Mouse (Mus musculus): ENCODE data around the gene Cbln3. TPM values are rescaled to one million over a fixed set of nuclear protein-coding genes. Genes with fewer than 3 reads are reported as not detected.
A peak's percentile ranks its signal among the peaks of the same experiment; 100 is the strongest.

Gene Cbln3
- total and polyA plus RNA-seq, 3 experiments, result 0.17 to 0.26 (median 0.24) TPM

DNA sequence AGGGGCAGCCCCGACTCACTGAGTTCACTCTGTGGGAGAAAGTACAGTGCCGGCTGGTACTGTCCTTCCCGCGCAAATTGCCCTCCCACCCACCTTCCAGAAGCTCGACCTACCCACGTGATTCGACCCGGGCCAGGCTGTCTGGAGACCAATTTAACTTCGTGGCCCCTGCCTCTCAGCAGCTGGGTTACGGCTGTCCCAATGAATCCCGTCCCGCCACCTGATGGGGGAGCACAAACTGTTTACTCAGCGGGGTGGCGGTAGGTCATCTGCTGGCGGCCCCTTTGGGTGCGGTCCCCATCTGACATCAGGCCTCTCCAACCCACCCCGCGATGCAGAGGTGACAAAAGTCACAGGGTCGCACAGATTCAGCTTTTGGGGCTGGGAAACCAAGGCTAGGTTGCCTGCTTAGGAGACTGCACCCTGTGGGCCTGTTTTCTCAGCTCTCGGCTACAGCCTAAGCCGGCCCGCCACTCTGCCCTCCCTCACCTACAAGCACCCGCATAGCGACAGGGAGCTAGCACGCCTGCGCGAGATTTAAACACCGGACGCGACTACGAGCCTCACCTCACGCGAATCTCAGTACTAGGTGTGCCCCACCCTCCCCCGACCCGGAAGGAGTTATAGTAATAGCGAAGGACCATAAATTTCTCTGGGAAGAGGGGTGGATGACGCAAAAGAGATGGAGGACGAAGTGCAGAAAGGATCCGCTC is 15.7 kb upstream of the Cbln3 start, which contains the start of gene Sdr39u1 (continued):
- TF ChIP-seq CHD2 (IDR thresholded peaks at IDR 0.05; ENCODE audit: low read length), result peak; percentile 97

DNA sequence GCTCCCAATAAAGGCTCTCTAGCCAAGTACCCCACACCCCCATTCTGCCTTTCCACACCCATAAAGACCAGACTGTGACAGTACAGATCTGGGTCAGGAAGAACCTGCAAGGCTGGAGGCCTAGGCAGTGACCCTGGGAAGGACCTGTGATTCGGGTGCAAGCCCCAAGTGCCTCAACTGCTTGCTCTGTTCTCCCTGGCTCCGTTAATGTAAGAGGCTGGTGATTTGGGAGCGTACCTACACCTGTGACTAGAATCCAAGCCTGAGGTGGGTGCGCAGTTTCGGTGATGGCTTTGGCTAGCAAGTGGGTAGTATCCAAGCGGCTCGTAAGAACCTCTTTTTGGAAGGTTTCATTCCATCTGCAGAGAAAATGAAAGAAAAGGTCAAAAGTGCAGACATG is 14.8 kb upstream of the Cbln3 start:
- H3K27ac ChIP-seq (ENCODE audit: insufficient read depth, low read depth), result peak overlapping the region; percentile 89; the same call in 1 of the 2 replicates
- H3K9ac ChIP-seq (ENCODE audit: insufficient read depth, low read depth), result peak overlapping the region; percentile 92; the same call in 1 of the 2 replicates
- TF ChIP-seq POLR2AphosphoS2 (IDR thresholded peaks at IDR 0.05; ENCODE audit: low read depth, low read length), result peak; percentile 64
- no peak for TF ChIP-seq CHD2 (IDR thresholded peaks at IDR 0.05; ENCODE audit: low read length)
- TF ChIP-seq CTCF (conservative IDR thresholded peaks at IDR 0.05 in 1 of 2, IDR thresholded peaks at IDR 0.05 in 1 of 2; ENCODE audit: low read depth in 2 of 2, low read length in 2 of 2), result no peak
- peak overlapping the region; percentile 67 for H3K4me2 ChIP-seq (ENCODE audit: insufficient read depth, low read depth, poor library complexity, severe bottlenecking)
- H3K4me1 ChIP-seq (ENCODE audit: control insufficient read depth in 1 of 2, insufficient read depth in 2 of 2), result peaks cover 13 to 29% of the 10 kb centered on the region in 2 experiments; a peak in 3 of 4 replicates
- H3K4me3 ChIP-seq (replicated peaks in 1 of 3; ENCODE audit: low read depth in 2 of 3, low read length in 2 of 3, poor library complexity in 1 of 3), result peak overlapping the region in 2 of 3 experiments; percentile 73
- no peaks in the 10 kb centered on the region for H3K9me3 ChIP-seq (replicated peaks; ENCODE audit: low read length)
- H3K36me3 ChIP-seq (replicated peaks in 1 of 2; ENCODE audit: control insufficient read depth in 1 of 2, insufficient read depth in 1 of 2, low read length in 1 of 2), result peaks cover 42 to 51% of the 10 kb centered on the region in 2 experiments
- no peak for DNase-seq (ENCODE audit: extremely low read depth)
- no peaks in the 10 kb centered on the region for H3K27me3 ChIP-seq (replicated peaks)
- in situ Hi-C loops (cut with MboI; ENCODE audit: low pct_ligation_motif_present, low pct_unique_long_range_greater_than_20kb, low sequenced_read_pairs) (no loop called here), dilution Hi-C loops (cut with MboI; ENCODE audit: extremely low pct_ligation_motif_present, extremely low pct_unique_long_range_greater_than_20kb, low sequenced_read_pairs) (no loop called here)
- H3K79me2 ChIP-seq (replicated peaks; ENCODE audit: control insufficient read depth, extremely low read depth, insufficient read depth, poor library complexity, severe bottlenecking), result no peaks in the 10 kb centered on the region

DNA sequence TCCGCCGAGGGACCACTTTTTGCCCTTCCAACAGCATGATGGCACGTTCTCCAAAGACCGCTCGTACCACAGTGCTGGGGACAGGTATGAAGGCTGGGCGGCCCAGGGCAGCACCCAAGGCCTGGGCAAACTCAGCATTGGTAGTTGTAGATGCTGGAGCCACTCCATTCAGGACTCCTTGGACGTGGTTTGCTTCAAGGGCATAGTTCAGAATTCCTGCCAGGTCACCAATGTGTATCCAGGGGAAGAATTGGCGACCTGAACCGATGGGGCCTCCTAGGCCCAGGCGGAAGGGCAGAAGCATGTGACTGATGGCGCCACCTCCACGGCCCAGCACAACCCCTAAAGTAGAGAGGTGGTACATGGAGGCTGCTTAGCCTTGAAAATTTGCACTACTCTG is 13.5 kb upstream of the Cbln3 start:
- Histone ChIP-seq H3K9me3 (replicated peaks; ENCODE audit: low read length) (no peaks in the 10 kb centered on the region), H3K36me3 (replicated peaks in 1 of 2; ENCODE audit: control insufficient read depth in 1 of 2, insufficient read depth in 1 of 2, low read length in 1 of 2) (peaks cover 52 to 63% of the 10 kb centered on the region in 2 experiments)
- TF ChIP-seq NELFE (IDR thresholded peaks at IDR 0.05; ENCODE audit: low read depth, low read length) (no peak), MAX (IDR thresholded peaks at IDR 0.05; ENCODE audit: low read length) (no peak), CHD1 (IDR thresholded peaks at IDR 0.05; ENCODE audit: low read depth, low read length) (no peak), ZC3H11A (IDR thresholded peaks at IDR 0.05; ENCODE audit: low read depth, low read length) (no peak), TCF12 (IDR thresholded peaks at IDR 0.05; ENCODE audit: low read depth, low read length) (no peak), ZNF384 (IDR thresholded peaks at IDR 0.05; ENCODE audit: low read depth, low read length) (no peak), POLR2A (IDR thresholded peaks at IDR 0.05; ENCODE audit: low read depth, low read length) (no peak), USF2 (conservative IDR thresholded peaks at IDR 0.05; ENCODE audit: low read depth, low read length) (no peak), ZKSCAN1 (IDR thresholded peaks at IDR 0.05; ENCODE audit: borderline replicate concordance, low read depth, low read length) (no peak), SIN3A (IDR thresholded peaks at IDR 0.05; ENCODE audit: low read length) (no peak), GABPA (IDR thresholded peaks at IDR 0.05; ENCODE audit: insufficient replicate concordance, low read depth, low read length) (no peak), RCOR1 (conservative IDR thresholded peaks at IDR 0.05; ENCODE audit: low read depth, low read length) (no peak), UBTF (IDR thresholded peaks at IDR 0.05; ENCODE audit: low read depth, low read length) (no peak), POLR2AphosphoS2 (IDR thresholded peaks at IDR 0.05; ENCODE audit: low read depth, low read length) (no peak), MXI1 (IDR thresholded peaks at IDR 0.05; ENCODE audit: low read depth, low read length) (no peak), MEF2A (IDR thresholded peaks at IDR 0.05; ENCODE audit: borderline replicate concordance, low read depth, low read length) (no peak), BHLHE40 (IDR thresholded peaks at IDR 0.05; ENCODE audit: low read depth, low read length) (no peak), KAT2A (IDR thresholded peaks at IDR 0.05; ENCODE audit: insufficient replicate concordance, low read length) (no peak), CTCF (conservative IDR thresholded peaks at IDR 0.05 in 1 of 2, IDR thresholded peaks at IDR 0.05 in 1 of 2; ENCODE audit: low read depth in 2 of 2, low read length in 2 of 2) (no peak), HCFC1 (IDR thresholded peaks at IDR 0.05; ENCODE audit: low read depth, low read length) (no peak)

More for the DNA sequence above, 13.5 kb upstream of the Cbln3 start:
- Histone ChIP-seq H3K9ac (ENCODE audit: insufficient read depth, low read depth) (no peak overlapping the region), H3K79me2 (replicated peaks; ENCODE audit: control insufficient read depth, extremely low read depth, insufficient read depth, poor library complexity, severe bottlenecking) (no peaks in the 10 kb centered on the region), H3K4me2 (ENCODE audit: insufficient read depth, low read depth, poor library complexity, severe bottlenecking) (no peak overlapping the region), H3K27ac (ENCODE audit: insufficient read depth, low read depth) (no peak overlapping the region), H3K4me3 (replicated peaks in 1 of 3; ENCODE audit: low read depth in 2 of 3, low read length in 2 of 3, poor library complexity in 1 of 3) (no peak overlapping the region), H3K4me1 (ENCODE audit: control insufficient read depth in 1 of 2, insufficient read depth in 2 of 2) (peaks cover 13 to 29% of the 10 kb centered on the region in 2 experiments; a peak in 3 of 4 replicates), H3K27me3 (replicated peaks) (no peaks in the 10 kb centered on the region)
- dilution Hi-C loops (cut with MboI; ENCODE audit: extremely low pct_ligation_motif_present, extremely low pct_unique_long_range_greater_than_20kb, low sequenced_read_pairs), result no loop called here
- DNase-seq (ENCODE audit: extremely low read depth), result no peak
- in situ Hi-C loops (cut with MboI; ENCODE audit: low pct_ligation_motif_present, low pct_unique_long_range_greater_than_20kb, low sequenced_read_pairs), result no loop called here

All from CH12.LX (cell line).